Mouse (Mus musculus): ENCODE results near the gene Dhx9. TPM values are rescaled to one million over a fixed set of nuclear protein-coding genes. Genes with fewer than 3 reads are reported as not detected.

Dhx9 gene
- polyA plus RNA-seq (2012; rRNA removed; ENCODE audit: low replicate concordance) = 6.2 and 15.1 TPM in 2 replicates

GRCm38 (mm10) chr1:153487500-153487879, at the start of gene Dhx9:
Gene Dhx9, minus strand, starts transcription at chr1:153487660.

GRCm38 (mm10) chr1:153424770-153425584, 62.5 kb downstream of the Dhx9 start, which contains the start of gene Shcbp1l:
Gene Shcbp1l, plus strand, starts transcription at chr1:153425162.

Other genes with a start within 250 kb of the Dhx9 start
- gene Lamc1, start 154.9 kb downstream of the Dhx9 start, polyA plus RNA-seq (2012; rRNA removed; ENCODE audit: low replicate concordance) = 164 and 180 TPM in 2 replicates
- gene Shcbp1l, start 62.5 kb downstream of the Dhx9 start, polyA plus RNA-seq (2012; rRNA removed; ENCODE audit: low replicate concordance) = 0.13 and 0.16 TPM in 2 replicates
- gene Npl, start 62.4 kb upstream of the Dhx9 start, polyA plus RNA-seq (2012; rRNA removed; ENCODE audit: low replicate concordance) = 1.5 and 2.5 TPM in 2 replicates
- gene Rgs8, start 165.4 kb upstream of the Dhx9 start, polyA plus RNA-seq (2012; rRNA removed; ENCODE audit: low replicate concordance) = 0.01 and 0.07 TPM in 2 replicates